Mouse (Mus musculus): ENCODE results near the gene Magi2.

- TF ChIP-seq CTCF (IDR thresholded peaks at IDR 0.05; ENCODE audit: extremely low read depth, insufficient read depth, insufficient read length, insufficient replicate concordance) (no peak), POLR2A (IDR thresholded peaks at IDR 0.05; ENCODE audit: low read depth, low read length) (no peak)
Measured at GRCm38 (mm10) chr5:20056856-20057255, 830.0 kb downstream of the Magi2 start.
